Mouse (Mus musculus) heart, postnatal 0 days (tissue): ENCODE measurements at regions not wholly inside any gene's neighbourhood (a gene's known extent, or its start where the extent isn't known, plus 50 kb on each side); places are given as distances from the start of the nearest gene placed in this dataset.

Experiments used
- ATAC-seq: fragments of 200-750 bp; cut with Nextera tagmentation; 2 replicates; pipeline ENCODE4 v1.8.0; 2017; ENCODE audit warnings: low read depth, moderate number of reproducible peaks, moderate library complexity; ENCODE audit not compliant: insufficient read depth
- DNase-seq: peaks from one replicate; pipeline ENCODE4 v3.0.0-alpha.2; 2016; ENCODE audit warnings: low spot score
- H3K27ac ChIP-seq: fragments of 300-500 bp; sonication (generic); 2 replicates; pipeline ENCODE4 v1.5.1; 2014; ENCODE audit warnings: low read depth, mild to moderate bottlenecking
- H3K27me3 ChIP-seq: fragments of 300-500 bp; sonication (generic); 2 replicates; pipeline ENCODE4 v1.6.1; 2014; ENCODE audit warnings: low read length, mixed read lengths; ENCODE audit not compliant: control insufficient read depth, insufficient read depth
- H3K36me3 ChIP-seq: fragments of 300-500 bp; sonication (generic); replicated peaks from 2 replicates; pipeline ENCODE4 v1.6.1; 2014; ENCODE audit warnings: low read length, mixed read lengths; ENCODE audit not compliant: control insufficient read depth, insufficient read depth
- H3K4me1 ChIP-seq: fragments of 300-500 bp; sonication (generic); 2 replicates; pipeline ENCODE4 v1.6.1; 2014; ENCODE audit warnings: antibody characterized with exemption; ENCODE audit not compliant: control insufficient read depth, insufficient read depth
- H3K4me2 ChIP-seq: fragments of 300-500 bp; sonication (generic); 2 replicates; pipeline ENCODE4 v1.6.1; 2014; ENCODE audit warnings: low read depth, mild to moderate bottlenecking, low read length, moderate library complexity
- H3K4me3 ChIP-seq: fragments of 300-500 bp; sonication (generic); 2 replicates; pipeline ENCODE4 v1.5.1; 2014; ENCODE audit warnings: low read depth, low read length
- H3K9ac ChIP-seq: fragments of 300-500 bp; sonication (generic); replicated peaks from 2 replicates; pipeline ENCODE4 v1.6.1; 2014; ENCODE audit warnings: low read depth, low read length, mixed read lengths
- H3K9me3 ChIP-seq: fragments of 300-500 bp; sonication (generic); replicated peaks from 2 replicates; pipeline ENCODE4 v1.6.1; 2016; ENCODE audit warnings: low read length; ENCODE audit not compliant: control insufficient read depth
- CTCF ChIP-seq: IDR thresholded peaks from 2 replicates; pipeline ENCODE4 v1.5.1; 2016; ENCODE audit warnings: antibody characterized with exemption, control low read depth, low read depth
- EP300 ChIP-seq: IDR thresholded peaks from 2 replicates; pipeline ENCODE4 v1.6.1; 2016; ENCODE audit warnings: antibody characterized with exemption, low read depth
- WGBS: fragments of 180-500 bp; shearing (Covaris S2); extraction: QIAGEN DNeasy Blood & Tissue Kit; methylation state at CpG from one replicate; pipeline ENCODE4 v1.1.7; 2014; 5-methylcytosine and 5-hydroxymethylcytosine counted together

DNA sequence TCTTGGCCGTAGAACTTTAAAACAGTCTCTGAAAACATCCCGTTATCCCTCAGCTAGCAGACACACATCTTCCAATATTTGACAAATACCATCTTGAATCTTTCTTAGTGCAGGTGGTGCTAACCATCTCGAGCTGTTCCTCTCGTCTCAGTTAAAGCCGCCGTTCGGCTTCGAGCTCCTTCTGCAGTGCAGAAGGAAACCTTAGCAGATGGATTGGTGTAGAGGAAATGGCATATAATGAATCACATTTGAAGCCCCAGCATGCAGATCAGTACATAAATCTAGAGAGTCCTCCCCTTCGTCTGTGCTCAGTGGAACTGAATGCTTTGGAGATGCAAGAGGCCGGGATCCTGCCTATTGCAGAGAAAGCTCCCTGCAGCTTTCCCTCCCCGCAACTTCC lies 83.5 kb upstream of the Tle4 start:
- no peaks in the 10 kb centered on the region for H3K4me1 ChIP-seq

DNA sequence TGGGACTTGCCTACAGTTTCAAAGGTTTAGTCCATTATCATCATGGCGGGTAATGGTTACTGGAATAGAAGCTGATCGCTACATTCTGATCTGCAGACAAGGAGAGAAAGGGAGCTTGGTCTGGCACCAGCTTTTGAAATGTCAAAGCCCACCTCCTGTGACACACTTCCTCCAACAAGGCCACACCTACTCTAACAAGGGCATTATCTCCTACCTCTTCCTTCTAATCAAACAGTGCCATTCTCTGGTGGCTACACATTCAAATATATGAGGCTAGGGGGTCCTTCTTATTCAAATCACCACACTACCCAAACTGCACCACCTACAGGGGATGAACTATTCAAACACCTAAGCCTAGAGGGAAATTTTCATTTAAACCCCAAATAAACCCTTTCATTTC lies 81.9 kb upstream of the Tle4 start:
- no peak overlapping the region for H3K4me3 ChIP-seq
- H3K27ac ChIP-seq, result no peak overlapping the region
- ATAC-seq (no peak), DNase-seq (no peak)
- H3K9ac ChIP-seq, result no peak overlapping the region
- no peaks in the 10 kb centered on the region for H3K4me1 ChIP-seq
- no peaks in the 10 kb centered on the region for H3K27me3 ChIP-seq
- no peak overlapping the region for H3K4me2 ChIP-seq
- no peaks in the 10 kb centered on the region for H3K36me3 ChIP-seq
- TF ChIP-seq EP300, result no peak
- no peak for TF ChIP-seq CTCF
- H3K9me3 ChIP-seq, result no peaks in the 10 kb centered on the region
- 79% methylated on average over 2 of the region's 2 CpGs for WGBS

More for the DNA sequence above, 83.5 kb upstream of the Tle4 start:
- Histone ChIP-seq H3K27ac (no peak overlapping the region), H3K4me3 (no peak overlapping the region), H3K9ac (no peak overlapping the region), H3K4me2 (no peak overlapping the region), H3K27me3 (no peaks in the 10 kb centered on the region), H3K36me3 (no peaks in the 10 kb centered on the region), H3K9me3 (no peaks in the 10 kb centered on the region)
- DNase-seq (no peak), ATAC-seq (no peak)
- WGBS, result 82% methylated on average over 11 of the region's 11 CpGs
- TF ChIP-seq EP300 (no peak), CTCF (no peak)

DNA sequence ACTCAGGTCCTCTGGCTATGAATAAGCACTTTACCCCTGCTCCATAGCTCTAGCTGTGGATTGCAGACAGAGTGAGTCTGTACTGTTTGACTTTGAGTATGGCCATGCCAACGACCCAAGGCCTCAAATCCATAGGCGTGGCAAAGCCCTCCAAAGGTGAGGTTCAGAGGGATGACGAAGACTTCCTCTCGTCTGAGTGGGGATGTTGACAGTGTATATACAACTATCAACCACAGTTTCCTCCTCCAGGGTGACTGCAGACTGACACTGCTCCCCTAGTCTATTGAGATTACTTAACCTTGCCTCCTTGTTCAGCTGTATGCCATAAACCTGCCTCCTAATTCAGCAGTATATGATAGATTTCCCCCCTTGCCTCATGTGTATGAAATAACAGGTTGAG lies 80.7 kb upstream of the Tle4 start:
- no peak for DNase-seq
- Histone ChIP-seq H3K27ac (no peak overlapping the region), H3K9ac (no peak overlapping the region), H3K36me3 (no peaks in the 10 kb centered on the region), H3K4me2 (no peak overlapping the region), H3K9me3 (no peaks in the 10 kb centered on the region), H3K27me3 (no peaks in the 10 kb centered on the region), H3K4me3 (no peak overlapping the region), H3K4me1 (no peaks in the 10 kb centered on the region)
- 71% methylated on average over 4 of the region's 4 CpGs for WGBS
- no peak for TF ChIP-seq EP300
- TF ChIP-seq CTCF, result no peak
- ATAC-seq, result no peak

DNA sequence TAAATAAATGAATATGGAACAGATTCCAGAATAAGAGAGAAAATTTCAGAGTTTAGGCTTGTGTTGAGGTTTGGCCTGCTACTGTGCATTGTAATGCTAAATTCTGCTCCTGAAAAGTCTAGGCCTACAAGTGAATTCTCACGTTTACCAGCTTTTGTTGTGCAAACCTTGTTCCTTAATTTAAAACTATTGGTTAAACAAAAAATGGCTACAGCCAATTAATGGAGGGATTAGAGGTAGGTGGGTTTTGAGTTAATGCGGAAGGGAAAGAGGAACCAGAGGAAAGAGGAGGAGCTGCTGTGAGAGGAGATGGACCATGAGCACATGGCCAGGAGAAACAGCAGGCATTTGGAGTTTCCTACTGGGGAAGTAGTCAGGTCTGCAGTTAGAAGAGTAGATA lies 79.1 kb upstream of the Tle4 start:
- no peak overlapping the region for H3K9ac ChIP-seq
- no peak overlapping the region for H3K4me2 ChIP-seq
- H3K4me1 ChIP-seq, result no peaks in the 10 kb centered on the region
- DNase-seq, result no peak
- no peaks in the 10 kb centered on the region for H3K9me3 ChIP-seq
- H3K27me3 ChIP-seq, result no peaks in the 10 kb centered on the region
- H3K4me3 ChIP-seq, result no peak overlapping the region
- TF ChIP-seq EP300, result no peak
- no peak for TF ChIP-seq CTCF
- WGBS, result 67% methylated on average over 2 of the region's 2 CpGs
- no peak for ATAC-seq
- no peaks in the 10 kb centered on the region for H3K36me3 ChIP-seq
- no peak overlapping the region for H3K27ac ChIP-seq

DNA sequence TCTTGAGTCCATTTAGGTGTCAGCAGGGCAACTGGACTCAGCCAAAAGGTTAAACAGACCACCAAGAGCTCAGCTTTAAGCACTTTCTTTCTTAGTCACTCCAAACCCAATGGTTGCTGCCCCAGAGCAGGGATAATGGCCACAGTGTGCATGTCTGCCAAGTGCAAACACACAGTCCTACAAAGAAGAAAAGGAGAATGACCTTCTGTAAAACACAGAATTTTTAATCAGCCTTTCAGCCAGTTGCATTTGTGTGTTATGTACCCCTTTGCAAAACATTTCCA lies 72.9 kb upstream of the Tle4 start:
- Histone ChIP-seq H3K27ac (no peak overlapping the region), H3K4me2 (no peak overlapping the region), H3K4me1 (no peaks in the 10 kb centered on the region), H3K9me3 (no peaks in the 10 kb centered on the region), H3K4me3 (no peak overlapping the region), H3K9ac (no peak overlapping the region), H3K36me3 (no peaks in the 10 kb centered on the region), H3K27me3 (no peaks in the 10 kb centered on the region)
- ATAC-seq, result no peak
- TF ChIP-seq CTCF, result no peak
- no peak for TF ChIP-seq EP300
- DNase-seq, result no peak

DNA sequence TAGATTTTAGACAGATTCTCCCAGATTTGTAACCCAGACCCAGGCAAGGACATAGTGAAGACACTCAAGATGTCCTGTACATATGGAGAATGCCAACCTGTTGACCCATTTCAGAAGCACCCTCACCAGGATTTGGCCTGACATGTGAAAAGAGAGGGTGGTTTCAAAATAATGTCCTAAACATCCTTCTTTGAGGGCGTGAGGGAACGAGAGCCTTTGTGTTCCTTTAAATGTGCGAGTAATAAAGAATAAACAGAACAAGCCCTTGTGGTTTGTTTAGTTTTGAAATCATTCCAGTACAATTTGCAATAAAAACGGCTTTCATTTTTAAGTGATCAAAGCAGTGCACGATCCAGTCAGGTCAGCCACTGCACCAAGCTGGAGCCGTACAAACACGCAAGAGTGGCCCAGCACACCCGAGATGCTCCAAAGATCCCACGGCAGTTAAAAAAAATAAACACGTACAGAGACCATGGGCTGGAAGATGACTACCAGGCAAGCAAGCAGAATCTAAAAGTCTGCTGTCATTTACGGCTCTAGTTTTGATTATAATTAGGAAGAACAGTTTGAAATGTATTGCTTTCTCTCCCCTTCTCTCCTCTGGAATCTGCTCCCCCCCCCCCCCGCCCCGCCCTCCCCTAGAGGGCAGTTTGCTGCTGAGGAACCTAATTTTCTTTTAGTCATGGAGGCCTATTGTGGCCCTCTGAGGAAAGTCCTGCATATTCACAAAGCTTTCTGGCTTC lies 72.4 kb upstream of the Tle4 start:
- Histone ChIP-seq H3K4me3 (no peak overlapping the region), H3K4me2 (no peak overlapping the region)

More for the DNA sequence above, 72.4 kb upstream of the Tle4 start:
- ATAC-seq, result no peak
- TF ChIP-seq CTCF (no peak), EP300 (no peak)
- H3K27me3 ChIP-seq, result no peaks in the 10 kb centered on the region
- no peaks in the 10 kb centered on the region for H3K9me3 ChIP-seq
- H3K9ac ChIP-seq, result no peak overlapping the region
- H3K4me1 ChIP-seq, result no peaks in the 10 kb centered on the region
- no peak for DNase-seq
- WGBS, result 78% methylated on average over 11 of the region's 13 CpGs
- H3K36me3 ChIP-seq, result no peaks in the 10 kb centered on the region
- no peak overlapping the region for H3K27ac ChIP-seq
